ENCODE assay signal across 16 mouse cellular contexts in the genomic region with DNA sequence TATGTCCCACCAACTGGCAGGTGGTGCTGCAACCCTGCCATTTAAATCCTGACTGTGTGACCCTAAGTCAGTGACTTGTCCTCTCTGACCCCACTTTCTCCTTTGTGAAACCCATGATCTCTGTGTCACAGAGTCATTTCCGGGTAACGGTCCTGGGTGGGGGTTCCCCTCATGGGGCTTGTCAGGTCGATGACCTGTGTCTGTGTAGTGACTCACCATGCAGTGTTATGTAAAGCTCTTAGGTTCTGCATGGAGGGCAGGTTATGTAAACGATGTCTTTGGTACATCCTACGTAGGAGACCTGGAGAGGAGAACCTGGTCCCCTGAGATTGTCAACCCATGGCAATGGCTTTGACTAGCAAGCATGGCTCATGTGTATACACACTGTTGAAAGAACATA. TPM values are rescaled to one million over a fixed set of nuclear protein-coding genes. Genes with fewer than 3 reads are reported as not detected.
DNase-seq lines count a peak whose midpoint lies in the region; ATAC-seq lines count a peak whose summit lies in the region.
"Had no signal": no experiment of that assay in that cellular context is flagged by ENCODE, and none has a peak within 500 bp of the region (broad histone marks: within the 10 kb centered on the region; RNA-seq: fewer than 3 reads in every experiment).

No protein-coding gene starts in this region.

- 36% methylated on average over 5 of the region's 5 CpGs for WGBS in liver, embryonic 16.5 days (ENCODE audit: insufficient replicate concordance)
- 42% methylated on average over 5 of the region's 5 CpGs for WGBS in liver, embryonic 12.5 days (ENCODE audit: insufficient replicate concordance)
- WGBS in forebrain, embryonic 13.5 days = 72% methylated on average over 5 of the region's 5 CpGs

- H3K27ac ChIP-seq in liver, embryonic 16.5 days (ENCODE audit: low read length) = no peak overlapping the region
- H3K27ac ChIP-seq in liver, embryonic 12.5 days = no peak overlapping the region
- H3K27ac ChIP-seq in forebrain, embryonic 13.5 days = no peak overlapping the region
- H3K27ac ChIP-seq: embryonic facial prominence, embryonic 13.5 days; hindbrain, embryonic 10.5 days; macrophage; neural tube, embryonic 15.5 days had no signal

- peak; percentile 41 for ATAC-seq in liver, embryonic 16.5 days (ENCODE audit: low read depth)
- ATAC-seq in liver, embryonic 12.5 days = no peak
- no peak for ATAC-seq in forebrain, embryonic 13.5 days
- ATAC-seq: midbrain, embryonic 16.5 days had no signal

- no peaks in the 10 kb centered on the region for H3K36me3 ChIP-seq in liver, embryonic 16.5 days (ENCODE audit: control insufficient read depth, insufficient read depth)
- no peaks in the 10 kb centered on the region for H3K36me3 ChIP-seq in liver, embryonic 12.5 days
- no peaks in the 10 kb centered on the region for H3K36me3 ChIP-seq in forebrain, embryonic 13.5 days (ENCODE audit: poor library complexity, severe bottlenecking)
- H3K36me3 ChIP-seq: embryonic facial prominence, embryonic 13.5 days; hindbrain, embryonic 10.5 days; limb, embryonic 15.5 days; neural tube, embryonic 15.5 days had no signal

- no peaks in the 10 kb centered on the region for H3K9me3 ChIP-seq in liver, embryonic 16.5 days (replicated peaks; ENCODE audit: control insufficient read depth, low read length)
- no peaks in the 10 kb centered on the region for H3K9me3 ChIP-seq in liver, embryonic 12.5 days (replicated peaks)
- H3K9me3 ChIP-seq in forebrain, embryonic 13.5 days (replicated peaks) = no peaks in the 10 kb centered on the region
- H3K9me3 ChIP-seq: embryonic facial prominence, embryonic 13.5 days; hindbrain, embryonic 10.5 days; limb, embryonic 15.5 days; neural tube, embryonic 15.5 days had no signal

- peaks cover 43% of the 10 kb centered on the region for H3K27me3 ChIP-seq in liver, embryonic 16.5 days (ENCODE audit: control insufficient read depth, insufficient read depth, low read depth, low read length)
- peaks cover 85% of the 10 kb centered on the region for H3K27me3 ChIP-seq in liver, embryonic 12.5 days (replicated peaks)
- H3K27me3 ChIP-seq in forebrain, embryonic 13.5 days = peaks cover 18% of the 10 kb centered on the region

- no peak overlapping the region for H3K4me2 ChIP-seq in liver, embryonic 16.5 days (ENCODE audit: low read depth, low read length)
- H3K4me2 ChIP-seq in liver, embryonic 12.5 days = no peak overlapping the region
- H3K4me2 ChIP-seq in forebrain, embryonic 13.5 days = no peak overlapping the region
- H3K4me2 ChIP-seq: limb, embryonic 15.5 days; neural tube, embryonic 15.5 days had no signal

- H3K9ac ChIP-seq in liver, embryonic 16.5 days (ENCODE audit: low read depth, low read length) = no peak overlapping the region
- H3K9ac ChIP-seq in liver, embryonic 12.5 days = no peak overlapping the region
- H3K9ac ChIP-seq in forebrain, embryonic 13.5 days = no peak overlapping the region
- H3K9ac ChIP-seq: embryonic facial prominence, embryonic 13.5 days; limb, embryonic 15.5 days; neural tube, embryonic 15.5 days had no signal

- peaks cover 23% of the 10 kb centered on the region for H3K4me1 ChIP-seq in liver, embryonic 16.5 days (ENCODE audit: control insufficient read depth, low read depth, low read length)
- H3K4me1 ChIP-seq in liver, embryonic 12.5 days = peaks cover 26% of the 10 kb centered on the region
- peaks cover 19% of the 10 kb centered on the region for H3K4me1 ChIP-seq in forebrain, embryonic 13.5 days

- no peak overlapping the region for H3K4me3 ChIP-seq in liver, embryonic 16.5 days (ENCODE audit: low read depth, low read length)
- H3K4me3 ChIP-seq in liver, embryonic 12.5 days = no peak overlapping the region
- H3K4me3 ChIP-seq in forebrain, embryonic 13.5 days = no peak overlapping the region
- H3K4me3 ChIP-seq: embryonic facial prominence, embryonic 13.5 days; hindbrain, embryonic 10.5 days; limb, embryonic 15.5 days; neural tube, embryonic 15.5 days had no signal

- peak; percentile 68 for DNase-seq in A20 (ENCODE audit: low read depth, low spot score)
- DNase-seq in T-cell, adult 2 months (ENCODE audit: low spot score) = peak; percentile 64
- peak; percentile 69 to 70 for DNase-seq in monocyte, adult 2 months (ENCODE audit: low read depth in 1 of 2, low spot score in 2 of 2)
- no peak for DNase-seq in embryo, embryonic 10.5 days (ENCODE audit: low spot score)
- DNase-seq in ovary, adult 18-20 months (ENCODE audit: low spot score) = no peak
- DNase-seq: cerebellum, postnatal 14 days; right cerebral cortex, adult 18-20 months had no signal

RNA-seq across cellular contexts. Expression of gene Fosb, which starts 11.6 kb away (rescaled TPM):
- polyA plus RNA-seq in liver, embryonic 16.5 days (2015; fragmentation: Nextera tagmentation; extraction: Ambion mirVana) = not detected in 2 replicates
- 0.04 and 0.05 TPM in 2 replicates for polyA plus RNA-seq in liver, embryonic 12.5 days (2016; fragmentation: Nextera tagmentation; extraction: Ambion mirVana)
- 0.06 TPM in 1 of 2 replicates, not detected in the other for polyA plus RNA-seq in forebrain, embryonic 13.5 days (2015; fragmentation: Nextera tagmentation; extraction: Ambion mirVana)
- polyA plus RNA-seq: hindbrain, embryonic 10.5 days had no signal

RNA-seq across cellular contexts. Expression of gene Ercc1, which starts 23.1 kb away (rescaled TPM):
- 11.4 and 14.5 TPM in 2 replicates for polyA plus RNA-seq in liver, embryonic 16.5 days (2015; fragmentation: Nextera tagmentation; extraction: Ambion mirVana)
- polyA plus RNA-seq in liver, embryonic 12.5 days (2016; fragmentation: Nextera tagmentation; extraction: Ambion mirVana) = 25.8 and 31.5 TPM in 2 replicates
- polyA plus RNA-seq in forebrain, embryonic 13.5 days (2015; fragmentation: Nextera tagmentation; extraction: Ambion mirVana) = 88.0 and 96.4 TPM in 2 replicates

RNA-seq across cellular contexts. Expression of gene Cd3eap, which starts 37.8 kb away (rescaled TPM):
- polyA plus RNA-seq in liver, embryonic 16.5 days (2015; fragmentation: Nextera tagmentation; extraction: Ambion mirVana) = 6.8 TPM in 2 replicates
- 19.5 and 19.9 TPM in 2 replicates for polyA plus RNA-seq in liver, embryonic 12.5 days (2016; fragmentation: Nextera tagmentation; extraction: Ambion mirVana)
- polyA plus RNA-seq in forebrain, embryonic 13.5 days (2015; fragmentation: Nextera tagmentation; extraction: Ambion mirVana) = 21.4 and 23.2 TPM in 2 replicates

RNA-seq across cellular contexts. Expression of gene Ppp1r13l, which starts 38.1 kb away (rescaled TPM):
- polyA plus RNA-seq in liver, embryonic 16.5 days (2015; fragmentation: Nextera tagmentation; extraction: Ambion mirVana) = 0.57 and 0.85 TPM in 2 replicates
- polyA plus RNA-seq in liver, embryonic 12.5 days (2016; fragmentation: Nextera tagmentation; extraction: Ambion mirVana) = 1.7 and 1.9 TPM in 2 replicates
- 3.6 and 4.1 TPM in 2 replicates for polyA plus RNA-seq in forebrain, embryonic 13.5 days (2015; fragmentation: Nextera tagmentation; extraction: Ambion mirVana)

RNA-seq across cellular contexts. Expression of gene Rtn2, which starts 39.0 kb away (rescaled TPM):
- 2.9 and 4.1 TPM in 2 replicates for polyA plus RNA-seq in liver, embryonic 16.5 days (2015; fragmentation: Nextera tagmentation; extraction: Ambion mirVana)
- polyA plus RNA-seq in liver, embryonic 12.5 days (2016; fragmentation: Nextera tagmentation; extraction: Ambion mirVana) = 5.1 and 5.6 TPM in 2 replicates
- 87.9 and 92.4 TPM in 2 replicates for polyA plus RNA-seq in forebrain, embryonic 13.5 days (2015; fragmentation: Nextera tagmentation; extraction: Ambion mirVana)

Comparison
In these comparisons a context has a peak if more than half of its experiments do, and no peak if none do; other contexts are left out.
1. DNase-seq: peak in A20 (single experiment), T-cell, adult 2 months (single experiment) and monocyte, adult 2 months (2 of 2); none in embryo, embryonic 10.5 days (single experiment) and ovary, adult 18-20 months (single experiment).